Mouse (Mus musculus): Measurements from ENCODE around the gene Stk10.
A peak's percentile ranks its signal among the peaks of the same experiment; 100 is the strongest.

- TF ChIP-seq CTCF (IDR thresholded peaks at IDR 0.05; ENCODE audit: extremely low read depth, insufficient read depth, insufficient read length, insufficient replicate concordance) (peak; percentile 7; the same call in 1 of the 2 replicates), POLR2A (IDR thresholded peaks at IDR 0.05; ENCODE audit: low read depth, low read length) (no peak)
These were observed 100.4 kb downstream of the Stk10 start for GRCm38 (mm10) chr11:32633542-32633941.
